Mouse (Mus musculus): Measurements from ENCODE around the gene Ubald1. TPM values are rescaled to one million over a fixed set of nuclear protein-coding genes. Genes with fewer than 3 reads are reported as not detected.

The Ubald1 gene
- total and polyA plus RNA-seq, 3 experiments: 2.8 to 25.6 TPM; not detected in 1

DNA sequence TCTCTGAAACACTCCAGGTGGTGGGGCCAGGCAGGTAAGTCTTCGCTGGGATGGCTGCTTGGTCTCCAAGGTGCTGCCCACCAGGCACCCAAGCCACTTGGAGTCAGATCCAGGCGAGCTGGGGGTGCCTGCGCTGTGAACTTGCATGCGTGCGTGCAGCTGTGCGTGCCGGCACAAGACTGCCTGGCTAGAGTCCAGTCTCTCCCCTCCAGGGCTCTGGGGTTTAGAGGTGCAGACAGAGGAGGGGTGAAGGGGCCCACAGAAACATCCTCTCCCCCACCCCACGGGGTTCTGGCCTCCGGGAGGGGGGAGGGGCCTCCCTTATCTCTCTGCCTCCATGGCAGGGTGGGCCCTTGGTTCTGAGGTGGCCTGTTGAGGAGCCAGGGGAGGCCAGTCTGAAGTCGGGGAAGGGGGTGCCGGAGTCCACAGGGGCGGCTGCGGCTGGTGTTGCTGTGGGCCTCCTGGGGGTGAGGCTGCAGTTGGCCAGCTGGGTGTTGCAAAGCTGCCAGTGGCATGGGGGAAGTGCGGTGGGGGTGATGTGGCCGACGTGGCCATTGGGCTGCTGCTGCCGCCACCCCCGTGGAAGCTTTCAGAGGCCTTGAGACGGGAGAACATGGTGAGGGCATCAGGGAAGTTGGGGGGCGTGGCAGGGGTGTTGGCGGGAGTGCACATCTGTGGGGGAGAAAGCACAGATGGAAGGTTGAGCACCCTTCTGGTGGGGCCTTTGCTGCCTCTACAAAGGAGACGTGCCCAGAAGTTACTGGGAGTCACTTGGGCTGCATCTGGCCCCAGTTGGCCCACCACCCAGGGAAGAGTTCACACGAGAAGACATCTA is 4.7 kb downstream of the Ubald1 start:
- H3K27me3 ChIP-seq (ENCODE audit: control insufficient read depth in 1 of 2, insufficient read depth in 2 of 2, low read length in 2 of 2): no peaks in the 10 kb centered on the region
- H3K4me1 ChIP-seq (ENCODE audit: control insufficient read depth in 1 of 2, insufficient read depth in 2 of 2, low read length in 2 of 2): peaks cover 2 to 29% of the 10 kb centered on the region in 2 experiments
- peaks cover 19% of the 10 kb centered on the region for H3K79me2 ChIP-seq (ENCODE audit: control insufficient read depth, insufficient read depth, low read length, poor library complexity)
- TF ChIP-seq SIN3A (IDR thresholded peaks at IDR 0.05; ENCODE audit: low read length) (no peak), MAZ (IDR thresholded peaks at IDR 0.05; ENCODE audit: low read depth, low read length) (no peak), KAT2A (conservative IDR thresholded peaks at IDR 0.05; ENCODE audit: low read depth, low read length) (no peak), RAD21 (IDR thresholded peaks at IDR 0.05; ENCODE audit: low read depth, low read length) (no peak), ZMIZ1 (IDR thresholded peaks at IDR 0.05; ENCODE audit: low read depth, low read length) (no peak), UBTF (IDR thresholded peaks at IDR 0.05; ENCODE audit: borderline replicate concordance, insufficient read depth, low read depth, low read length) (no peak), RCOR1 (IDR thresholded peaks at IDR 0.05; ENCODE audit: low read depth, low read length) (no peak), USF1 (IDR thresholded peaks at IDR 0.05; ENCODE audit: low read depth, low read length) (no peak), MXI1 (IDR thresholded peaks at IDR 0.05; ENCODE audit: low read depth, low read length) (no peak), TAL1 (IDR thresholded peaks at IDR 0.05; ENCODE audit: low read length) (no peak), MAFK (IDR thresholded peaks at IDR 0.05; ENCODE audit: borderline replicate concordance, low read depth, low read length) (no peak), TCF12 (IDR thresholded peaks at IDR 0.05; ENCODE audit: low read depth, low read length) (no peak), MEF2A (IDR thresholded peaks at IDR 0.05; ENCODE audit: extremely low read depth, insufficient replicate concordance, low read depth, low read length, poor library complexity, severe bottlenecking) (no peak), POLR2A (IDR thresholded peaks at IDR 0.05; ENCODE audit: control insufficient read depth in 1 of 2, insufficient read depth in 1 of 2, low read depth in 1 of 2, low read length in 2 of 2, poor library complexity in 1 of 2) (no peak), CHD2 (IDR thresholded peaks at IDR 0.05; ENCODE audit: low read length) (no peak), MYC (IDR thresholded peaks at IDR 0.05; ENCODE audit: low read depth, low read length) (no peak)
- H3K9ac ChIP-seq (ENCODE audit: control insufficient read depth, low read depth, low read length, poor library complexity, severe bottlenecking): no peak overlapping the region
- no peaks in the 10 kb centered on the region for H3K9me3 ChIP-seq (replicated peaks; ENCODE audit: insufficient read depth, low read length)
- H3K4me3 ChIP-seq (ENCODE audit: control insufficient read depth in 1 of 2, insufficient read depth in 1 of 2, low read depth in 2 of 2, low read length in 2 of 2): no peak overlapping the region
- peaks cover 0 to 15% of the 10 kb centered on the region in 2 experiments; a peak in 2 of 4 replicates for H3K36me3 ChIP-seq (ENCODE audit: control insufficient read depth in 1 of 2, insufficient read depth in 2 of 2, low read length in 2 of 2)
- no peak overlapping the region for H3K27ac ChIP-seq (ENCODE audit: control insufficient read depth, low read depth, low read length)
- DNase-seq (ENCODE audit: low read depth, low spot score): no peak

DNA sequence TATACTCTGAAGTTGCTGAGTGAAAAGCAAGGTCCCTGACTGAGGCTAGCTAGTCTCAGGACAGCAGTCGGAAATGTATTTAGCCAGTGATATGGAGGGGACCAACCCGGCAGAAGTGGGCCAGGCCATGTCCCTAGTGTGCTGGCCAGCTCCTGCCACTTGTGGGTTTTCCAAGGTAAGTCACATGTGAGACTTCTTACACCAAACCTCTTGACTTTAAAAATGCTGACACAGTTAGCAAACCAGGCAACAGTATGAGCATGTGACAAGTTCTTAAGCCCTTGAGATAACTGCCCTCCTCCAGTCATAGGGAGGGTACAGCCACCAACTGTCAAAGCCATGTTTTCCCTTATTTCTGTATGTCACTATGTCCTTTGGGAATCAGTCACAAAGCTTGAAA is 8.2 kb downstream of the Ubald1 start:
- Histone ChIP-seq H3K9me3 (replicated peaks; ENCODE audit: insufficient read depth, low read length) (no peaks in the 10 kb centered on the region), H3K27ac (ENCODE audit: control insufficient read depth, low read depth, low read length) (no peak overlapping the region), H3K9ac (ENCODE audit: control insufficient read depth, low read depth, low read length, poor library complexity, severe bottlenecking) (no peak overlapping the region), H3K79me2 (ENCODE audit: control insufficient read depth, insufficient read depth, low read length, poor library complexity) (no peaks in the 10 kb centered on the region), H3K36me3 (ENCODE audit: control insufficient read depth in 1 of 2, insufficient read depth in 2 of 2, low read length in 2 of 2) (peaks cover 0 to 8% of the 10 kb centered on the region in 2 experiments; a peak in 2 of 4 replicates), H3K4me3 (ENCODE audit: control insufficient read depth in 1 of 2, insufficient read depth in 1 of 2, low read depth in 2 of 2, low read length in 2 of 2) (no peak overlapping the region), H3K4me1 (ENCODE audit: control insufficient read depth in 1 of 2, insufficient read depth in 2 of 2, low read length in 2 of 2) (peaks cover 0 to 19% of the 10 kb centered on the region in 2 experiments), H3K27me3 (ENCODE audit: control insufficient read depth in 1 of 2, insufficient read depth in 2 of 2, low read length in 2 of 2) (no peaks in the 10 kb centered on the region)
- no peak for TF ChIP-seq ZNF384 (IDR thresholded peaks at IDR 0.05; ENCODE audit: low read depth, low read length)
- no peak for TF ChIP-seq TBP (IDR thresholded peaks at IDR 0.05; ENCODE audit: low read depth, low read length)
- no peak; the same call in 1 of the 2 replicates for TF ChIP-seq MXI1 (IDR thresholded peaks at IDR 0.05; ENCODE audit: low read depth, low read length)
- TF ChIP-seq SIN3A (IDR thresholded peaks at IDR 0.05; ENCODE audit: low read length): no peak
- no peak for TF ChIP-seq USF2 (IDR thresholded peaks at IDR 0.05; ENCODE audit: borderline replicate concordance in 1 of 2, insufficient read depth in 1 of 2, low read depth in 1 of 2, low read length in 2 of 2)
- TF ChIP-seq POLR2AphosphoS2 (IDR thresholded peaks at IDR 0.05; ENCODE audit: low read length): no peak
- no peak for TF ChIP-seq TCF12 (IDR thresholded peaks at IDR 0.05; ENCODE audit: low read depth, low read length)
- TF ChIP-seq RCOR1 (IDR thresholded peaks at IDR 0.05; ENCODE audit: low read depth, low read length): no peak
- TF ChIP-seq CHD2 (IDR thresholded peaks at IDR 0.05; ENCODE audit: low read length): no peak
- TF ChIP-seq GABPA (IDR thresholded peaks at IDR 0.05; ENCODE audit: low read depth, low read length): no peak
- TF ChIP-seq ZC3H11A (IDR thresholded peaks at IDR 0.05; ENCODE audit: low read depth, low read length): no peak
- TF ChIP-seq ETS1 (IDR thresholded peaks at IDR 0.05; ENCODE audit: low read depth, low read length): no peak
- TF ChIP-seq TAL1 (IDR thresholded peaks at IDR 0.05; ENCODE audit: low read length): no peak
- TF ChIP-seq UBTF (IDR thresholded peaks at IDR 0.05; ENCODE audit: borderline replicate concordance, insufficient read depth, low read depth, low read length): no peak
- no peak for DNase-seq (ENCODE audit: low read depth, low spot score)
